Mouse (Mus musculus): Measurements from ENCODE around the gene 1600015I10Rik. TPM values are rescaled to one million over a fixed set of nuclear protein-coding genes. Genes with fewer than 3 reads are reported as not detected.
"Not testable (repeated sequence)": the region's sequence is repeated elsewhere in the genome, so short reads cannot be mapped to it uniquely, and the experiment has no call there.

Gene 1600015I10Rik
- polyA plus RNA-seq, 1 experiment from 2014 or later, result not detected

- no peak overlapping the region for H3K27ac ChIP-seq (replicated peaks)
- DNase-seq (ENCODE audit: low spot score), result no peak
- H3K27me3 ChIP-seq (replicated peaks; ENCODE audit: low read depth, poor library complexity, severe bottlenecking), result no peaks in the 10 kb centered on the region
- no peaks in the 10 kb centered on the region for H3K4me1 ChIP-seq
- no peak overlapping the region for H3K4me3 ChIP-seq
- 91% methylated on average over 2 of the region's 2 CpGs for WGBS
- no peaks in the 10 kb centered on the region for H3K36me3 ChIP-seq (replicated peaks)
- no peaks in the 10 kb centered on the region for H3K9me3 ChIP-seq
Observed at GRCm38 (mm10) chr6:48913587-48913986, 16.1 kb upstream of the 1600015I10Rik start.

- H3K4me1 ChIP-seq, result peaks cover 4% of the 10 kb centered on the region; the same call in 1 of the 2 replicates
- H3K36me3 ChIP-seq (replicated peaks), result no peaks in the 10 kb centered on the region
- WGBS, result 75% methylated on average over 2 of the region's 2 CpGs
- peaks cover 2% of the 10 kb centered on the region; the same call in 1 of the 2 replicates for H3K9me3 ChIP-seq
- no peak for DNase-seq (ENCODE audit: low spot score)
- H3K27me3 ChIP-seq (replicated peaks; ENCODE audit: low read depth, poor library complexity, severe bottlenecking), result no peaks in the 10 kb centered on the region
- H3K4me3 ChIP-seq, result no peak overlapping the region
- no peak overlapping the region for H3K27ac ChIP-seq (replicated peaks)
Observed at GRCm38 (mm10) chr6:48949596-48949995, 19.9 kb downstream of the 1600015I10Rik start.

- WGBS, result 82% methylated on average over 5 of the region's 5 CpGs
- Histone ChIP-seq H3K4me3 (no peak overlapping the region), H3K9me3 (no peaks in the 10 kb centered on the region), H3K36me3 (replicated peaks) (no peaks in the 10 kb centered on the region), H3K27me3 (replicated peaks; ENCODE audit: low read depth, poor library complexity, severe bottlenecking) (no peaks in the 10 kb centered on the region), H3K4me1 (peaks cover 4% of the 10 kb centered on the region; the same call in 1 of the 2 replicates), H3K27ac (replicated peaks) (no peak overlapping the region)
- no peak for DNase-seq (ENCODE audit: low spot score)
Observed at GRCm38 (mm10) chr6:48950676-48951075, 21.0 kb downstream of the 1600015I10Rik start.

GRCm38 (mm10) chr6:48951630-48952029 is 21.9 kb downstream of the 1600015I10Rik start:
- H3K4me3 ChIP-seq, result no peak overlapping the region
- DNase-seq (ENCODE audit: low spot score), result no peak
- no peaks in the 10 kb centered on the region for H3K9me3 ChIP-seq
- no peak overlapping the region for H3K27ac ChIP-seq (replicated peaks)
- no peaks in the 10 kb centered on the region for H3K36me3 ChIP-seq (replicated peaks)
- no peaks in the 10 kb centered on the region for H3K27me3 ChIP-seq (replicated peaks; ENCODE audit: low read depth, poor library complexity, severe bottlenecking)
- WGBS, result 86% methylated on average over 6 of the region's 6 CpGs
- H3K4me1 ChIP-seq, result peaks cover 4% of the 10 kb centered on the region; the same call in 1 of the 2 replicates

GRCm38 (mm10) chr6:48953220-48953619 is 23.5 kb downstream of the 1600015I10Rik start:
- DNase-seq (ENCODE audit: low spot score), result no peak

GRCm38 (mm10) chr6:48954211-48954610 is 24.5 kb downstream of the 1600015I10Rik start:
- Histone ChIP-seq H3K27me3 (replicated peaks; ENCODE audit: low read depth, poor library complexity, severe bottlenecking) (no peaks in the 10 kb centered on the region), H3K9me3 (no peaks in the 10 kb centered on the region), H3K4me3 (no peak overlapping the region), H3K27ac (replicated peaks) (no peak overlapping the region), H3K36me3 (replicated peaks) (no peaks in the 10 kb centered on the region), H3K4me1 (no peaks in the 10 kb centered on the region)
- no peak for DNase-seq (ENCODE audit: low spot score)
- 82% methylated on average over 5 of the region's 5 CpGs for WGBS

More at GRCm38 (mm10) chr6:48953220-48953619, 23.5 kb downstream of the 1600015I10Rik start:
- Histone ChIP-seq H3K4me1 (no peaks in the 10 kb centered on the region), H3K27me3 (replicated peaks; ENCODE audit: low read depth, poor library complexity, severe bottlenecking) (no peaks in the 10 kb centered on the region), H3K36me3 (replicated peaks) (no peaks in the 10 kb centered on the region), H3K27ac (replicated peaks) (no peak overlapping the region), H3K9me3 (no peaks in the 10 kb centered on the region), H3K4me3 (no peak overlapping the region)
- WGBS, result 89% methylated on average over 5 of the region's 5 CpGs

- H3K4me1 ChIP-seq, result no peaks in the 10 kb centered on the region
- peak; percentile 45 for DNase-seq (ENCODE audit: low spot score)
Observed at GRCm38 (mm10) chr6:48954946-48955345, 25.3 kb downstream of the 1600015I10Rik start.

GRCm38 (mm10) chr6:48956785-48957184 is 27.1 kb downstream of the 1600015I10Rik start:
- Histone ChIP-seq H3K4me1 (no peaks in the 10 kb centered on the region), H3K27me3 (replicated peaks; ENCODE audit: low read depth, poor library complexity, severe bottlenecking) (no peaks in the 10 kb centered on the region), H3K27ac (replicated peaks) (no peak overlapping the region), H3K36me3 (replicated peaks) (no peaks in the 10 kb centered on the region), H3K9me3 (no peaks in the 10 kb centered on the region), H3K4me3 (no peak overlapping the region)
- no peak for DNase-seq (ENCODE audit: low spot score)
- 86% methylated on average over 4 of the region's 4 CpGs for WGBS

More at GRCm38 (mm10) chr6:48954946-48955345, 25.3 kb downstream of the 1600015I10Rik start:
- 55% methylated on average over 1 of the region's 1 CpGs for WGBS
- no peaks in the 10 kb centered on the region for H3K27me3 ChIP-seq (replicated peaks; ENCODE audit: low read depth, poor library complexity, severe bottlenecking)
- no peak overlapping the region for H3K4me3 ChIP-seq
- H3K36me3 ChIP-seq (replicated peaks), result no peaks in the 10 kb centered on the region
- H3K27ac ChIP-seq (replicated peaks), result no peak overlapping the region
- H3K9me3 ChIP-seq, result no peaks in the 10 kb centered on the region

- Histone ChIP-seq H3K4me1 (no peaks in the 10 kb centered on the region), H3K4me3 (no peak overlapping the region), H3K27me3 (replicated peaks; ENCODE audit: low read depth, poor library complexity, severe bottlenecking) (no peaks in the 10 kb centered on the region), H3K36me3 (replicated peaks) (no peaks in the 10 kb centered on the region), H3K9me3 (no peaks in the 10 kb centered on the region), H3K27ac (replicated peaks) (no peak overlapping the region)
- DNase-seq (ENCODE audit: low spot score), result no peak
- WGBS, result 67% methylated on average over 1 of the region's 1 CpGs
Observed at GRCm38 (mm10) chr6:48958053-48958452, 28.4 kb downstream of the 1600015I10Rik start.

GRCm38 (mm10) chr6:48959151-48959550 is 29.5 kb downstream of the 1600015I10Rik start:
- not testable (repeated sequence) for H3K4me3 ChIP-seq; H3K27ac ChIP-seq (replicated peaks); H3K27me3 ChIP-seq (replicated peaks; ENCODE audit: low read depth, poor library complexity, severe bottlenecking); H3K4me1 ChIP-seq; H3K9me3 ChIP-seq; H3K36me3 ChIP-seq (replicated peaks)
- WGBS, result 35% methylated on average over 7 of the region's 7 CpGs
- DNase-seq (ENCODE audit: low spot score), result peak; percentile 19

- H3K27ac ChIP-seq (replicated peaks); H3K4me3 ChIP-seq; H3K27me3 ChIP-seq (replicated peaks; ENCODE audit: low read depth, poor library complexity, severe bottlenecking); H3K9me3 ChIP-seq; H3K4me1 ChIP-seq; DNase-seq (ENCODE audit: low spot score); H3K36me3 ChIP-seq (replicated peaks): not testable (repeated sequence)
- 87% methylated on average over 5 of the region's 5 CpGs for WGBS
Observed at GRCm38 (mm10) chr6:48966696-48967095, 37.0 kb downstream of the 1600015I10Rik start.

- H3K9me3 ChIP-seq, result no peaks in the 10 kb centered on the region
- DNase-seq (ENCODE audit: low spot score), result no peak
- no peak overlapping the region for H3K27ac ChIP-seq (replicated peaks)
- H3K4me3 ChIP-seq, result no peak overlapping the region
- H3K27me3 ChIP-seq (replicated peaks; ENCODE audit: low read depth, poor library complexity, severe bottlenecking), result no peaks in the 10 kb centered on the region
- no peaks in the 10 kb centered on the region for H3K4me1 ChIP-seq
- H3K36me3 ChIP-seq (replicated peaks), result no peaks in the 10 kb centered on the region
Observed at GRCm38 (mm10) chr6:48967868-48968267, 38.2 kb downstream of the 1600015I10Rik start.

- no peak within 1 kb of the TSS for H3K27ac ChIP-seq (replicated peaks)
- DNase-seq (ENCODE audit: low spot score), result no peak
- H3K36me3 ChIP-seq (replicated peaks), result no peaks in the 10 kb centered on the region
- H3K4me1 ChIP-seq, result no peaks in the 10 kb centered on the region
- no peaks in the 10 kb centered on the region for H3K27me3 ChIP-seq (replicated peaks; ENCODE audit: low read depth, poor library complexity, severe bottlenecking)
- H3K4me3 ChIP-seq, result no peak within 1 kb of the TSS
- H3K9me3 ChIP-seq, result no peaks in the 10 kb centered on the region
- WGBS, result 87% methylated on average over 2 of the region's 2 CpGs
Observed at GRCm38 (mm10) chr6:48974663-48975062, 45.0 kb downstream of the 1600015I10Rik start, which contains the start of gene Doxl2. Gene Doxl2 (plus strand): TSS chr6:48974963.
